Mouse (Mus musculus) cerebellum, postnatal 36 days (tissue): ENCODE measurements around the gene Fermt2.

Experiments
- DNase-seq, 2 experiments: peaks; one replicate each; pipeline ENCODE4 v3.0.0; 2021 to 2022; ENCODE audit warnings: mixed read lengths in 2 of 2

Fermt2 gene

DNA sequence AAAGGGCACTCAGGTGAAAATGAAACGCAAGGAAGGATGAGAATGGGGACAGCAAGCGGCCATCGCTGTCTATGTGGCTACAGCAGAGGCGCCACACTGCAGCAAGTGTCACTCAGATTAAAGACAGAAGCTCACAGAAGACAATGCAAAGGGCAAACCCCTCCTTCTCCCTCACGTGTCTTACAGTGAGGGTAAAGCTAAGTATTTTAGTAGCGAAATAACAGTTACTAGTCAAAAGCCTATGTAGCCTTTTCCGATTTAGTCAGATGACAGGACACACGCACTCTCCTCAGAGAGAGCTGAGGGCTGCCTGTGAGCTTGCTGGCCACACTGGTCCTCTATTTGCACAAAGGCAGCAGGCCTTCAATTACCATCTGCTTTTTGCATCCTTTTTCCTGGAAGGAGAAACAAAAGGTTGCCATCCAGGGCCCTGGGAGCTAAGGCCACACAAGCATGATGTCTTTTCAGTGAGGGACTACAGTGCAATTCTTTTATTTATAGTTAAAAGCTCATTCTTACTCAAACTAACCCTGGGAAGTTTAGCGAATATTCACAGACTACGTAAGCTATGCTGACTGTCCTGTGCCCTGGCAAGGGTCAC lies 66.9 kb downstream of the Fermt2 start:
- no peak for DNase-seq

DNA sequence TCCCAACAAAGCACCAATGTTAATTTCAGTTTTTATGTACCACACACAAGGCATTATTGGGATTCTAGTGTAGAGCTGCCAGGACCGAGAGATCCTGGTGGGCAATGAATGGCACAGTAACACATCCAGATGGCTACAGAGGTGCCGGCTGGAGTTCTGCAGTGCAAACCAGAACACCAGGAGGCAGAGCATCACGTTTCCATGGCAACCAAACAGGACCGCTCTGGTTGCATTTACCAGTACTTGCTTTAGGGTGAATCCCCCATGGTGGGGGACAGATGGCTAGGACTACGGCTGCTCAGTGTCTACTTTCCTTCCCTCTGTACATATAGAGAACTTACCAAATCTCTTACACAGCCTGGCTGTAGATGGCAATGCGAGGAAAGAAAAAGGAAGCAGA lies 67.5 kb downstream of the Fermt2 start:
- no peak for DNase-seq

DNA sequence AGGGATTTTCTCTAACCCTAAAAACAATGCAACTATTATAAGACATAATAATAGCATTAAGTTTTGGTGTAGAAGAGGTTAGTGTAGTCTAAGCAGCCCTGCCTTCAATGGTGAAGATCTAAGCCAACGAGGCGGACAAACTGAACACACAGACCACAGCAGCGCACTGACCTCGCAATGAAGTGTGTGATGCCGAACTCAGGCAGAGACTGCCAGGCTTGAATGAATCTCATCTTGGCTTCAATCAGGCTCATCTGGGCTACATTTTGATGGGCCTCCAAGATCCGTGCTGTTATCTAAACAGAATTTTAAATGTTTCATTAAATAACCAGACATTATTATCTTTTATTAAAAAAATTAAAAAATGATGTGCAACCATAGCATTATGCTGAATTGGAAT lies 68.0 kb downstream of the Fermt2 start:
- DNase-seq: no peak

DNA sequence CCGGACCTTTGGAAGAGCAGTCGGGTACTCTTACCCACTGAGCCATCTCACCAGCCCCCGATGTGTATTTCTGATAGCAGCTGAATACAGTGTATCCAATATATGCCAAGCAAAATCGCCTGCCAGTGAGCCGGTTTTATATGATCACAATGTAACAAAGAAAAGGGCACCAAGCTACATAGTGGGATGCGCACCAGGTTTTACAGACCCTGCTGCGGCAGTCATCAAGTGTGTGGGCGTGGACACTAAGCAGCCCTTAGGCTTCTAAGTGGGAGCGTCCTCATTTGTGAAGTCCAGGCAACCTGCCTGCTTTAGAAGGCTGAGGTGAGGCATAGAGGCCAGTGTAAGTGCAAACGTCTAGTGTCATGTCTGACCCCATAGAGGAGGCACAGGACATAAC lies 69.4 kb downstream of the Fermt2 start:
- DNase-seq: no peak

DNA sequence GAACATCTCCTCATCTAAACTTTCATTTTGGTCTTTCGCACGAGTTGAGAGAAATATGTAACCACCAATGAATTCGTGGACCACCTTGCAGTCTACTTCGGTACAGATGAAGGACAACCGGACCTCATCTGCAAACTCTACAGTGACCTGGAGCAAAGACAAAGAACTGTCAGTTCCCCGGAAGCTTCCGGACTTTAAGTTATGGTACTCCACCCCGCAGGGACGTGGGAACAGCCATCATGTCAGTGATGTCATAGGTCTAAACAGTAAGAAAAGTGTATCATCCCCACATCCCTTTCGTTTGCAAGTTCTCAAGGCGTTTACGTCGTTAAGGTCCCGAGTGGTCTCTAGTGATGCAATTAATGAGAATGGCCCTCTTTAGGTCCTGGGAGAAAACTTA lies 70.0 kb downstream of the Fermt2 start:
- DNase-seq: no peak

DNA sequence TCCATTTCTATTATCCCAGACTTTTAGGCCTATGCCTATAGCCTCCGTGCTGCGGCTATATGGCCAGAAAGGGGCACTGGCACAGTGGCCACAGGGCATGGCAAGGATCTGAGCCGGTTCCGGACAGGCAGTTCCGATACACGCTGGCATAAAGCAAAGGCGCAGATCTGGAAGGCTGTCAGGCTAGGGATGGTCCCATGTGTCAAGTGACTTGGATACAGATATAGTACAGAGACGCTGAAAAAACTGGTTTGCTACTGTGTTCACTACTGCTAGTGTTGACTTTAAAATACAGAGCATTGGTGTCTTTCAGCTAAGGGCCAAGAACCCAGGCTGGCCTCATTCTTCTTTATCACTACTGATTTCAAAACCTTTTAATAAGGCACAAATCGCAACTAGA lies 72.9 kb downstream of the Fermt2 start:
- no peak for DNase-seq

DNA sequence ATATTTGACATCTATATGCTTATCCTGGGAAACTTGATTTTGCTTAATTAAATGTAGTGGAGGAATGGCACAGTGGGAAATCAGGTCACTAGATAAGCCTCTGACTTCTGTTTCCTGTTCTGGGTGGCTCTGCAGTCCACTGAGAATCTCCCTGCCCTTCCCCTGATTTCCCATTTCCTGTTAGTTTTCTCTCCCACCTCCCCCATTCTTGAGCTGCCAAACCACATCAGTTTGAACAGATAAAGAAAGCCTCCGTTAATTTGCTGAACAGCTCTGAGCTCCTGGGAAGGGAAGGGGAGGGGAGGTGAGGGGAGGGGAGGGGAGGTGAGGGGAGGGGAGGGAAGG lies 73.4 kb downstream of the Fermt2 start:
- DNase-seq: no peak

DNA sequence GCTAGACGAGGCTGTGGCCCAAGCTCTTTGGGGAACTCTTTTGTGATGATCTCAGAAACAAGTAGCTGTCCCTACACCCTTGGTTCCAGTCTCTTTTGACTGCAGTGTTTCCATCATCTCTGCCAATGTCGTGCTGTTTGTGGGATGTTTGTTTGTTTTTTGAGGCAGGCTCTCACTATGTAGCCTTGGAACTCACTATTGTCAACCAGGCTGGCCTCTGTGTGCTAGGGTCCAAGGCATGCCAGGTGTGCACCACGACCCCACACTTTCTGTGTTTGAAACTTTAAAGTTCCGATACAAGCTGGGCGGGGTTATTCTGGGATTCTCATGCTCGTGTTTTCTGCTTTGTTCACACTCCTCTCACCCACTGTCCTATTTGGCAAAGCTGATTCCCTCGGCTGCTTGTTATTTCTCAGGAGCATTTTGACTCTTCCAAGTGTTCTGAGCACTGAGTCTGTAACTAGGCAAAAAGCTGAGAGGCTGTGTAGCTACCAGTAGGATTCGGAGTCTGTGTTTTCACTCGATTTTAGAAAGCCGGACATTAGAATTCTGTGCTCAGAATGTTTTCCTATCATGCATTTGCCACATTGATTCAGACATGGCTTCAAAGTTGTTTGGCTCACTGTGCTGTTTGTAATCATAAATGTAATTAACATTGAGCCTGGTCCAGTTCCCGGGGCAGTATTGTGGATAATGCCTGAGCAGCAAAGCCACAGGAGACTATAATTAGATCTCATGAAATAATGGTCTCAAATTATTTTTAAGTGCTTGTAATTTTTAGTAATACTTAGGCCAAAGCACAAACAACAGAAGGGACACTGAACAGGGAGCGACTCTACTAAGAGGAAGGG lies 74.0 kb downstream of the Fermt2 start:
- DNase-seq: no peak

DNA sequence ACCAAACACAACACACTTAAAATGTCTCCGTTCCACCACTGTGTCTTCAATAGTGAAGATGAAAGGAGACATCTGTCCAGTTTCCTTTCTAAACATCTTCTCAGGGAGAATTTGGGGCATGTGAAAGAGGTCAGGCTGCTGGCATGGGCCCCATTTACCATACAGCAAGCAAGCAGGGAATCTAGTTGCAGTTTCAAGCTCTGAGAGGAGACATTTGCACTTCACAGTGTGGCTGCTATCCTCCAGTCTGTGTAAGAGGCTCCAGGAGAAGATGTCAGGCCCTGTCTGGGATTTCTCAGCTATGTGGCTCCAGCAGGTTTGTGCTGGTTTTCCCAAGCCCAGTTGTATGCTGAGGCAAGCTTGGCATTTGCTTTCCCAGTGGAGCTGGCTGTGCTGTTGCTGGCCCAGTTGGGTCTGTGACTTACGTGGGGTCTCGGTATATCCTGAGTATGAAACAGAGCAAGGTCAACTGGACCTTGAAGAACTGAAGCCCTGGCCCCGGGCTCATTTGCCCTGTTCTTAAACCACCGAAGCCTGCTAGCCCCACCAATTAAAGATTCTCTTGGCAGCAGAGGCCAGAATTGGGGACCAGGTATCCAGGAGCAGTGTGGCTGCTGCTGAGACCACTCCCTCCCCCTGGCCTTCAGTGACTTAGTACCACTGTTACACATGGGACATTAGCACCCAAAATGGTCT lies 76.2 kb downstream of the Fermt2 start:
- DNase-seq: no peak

DNA sequence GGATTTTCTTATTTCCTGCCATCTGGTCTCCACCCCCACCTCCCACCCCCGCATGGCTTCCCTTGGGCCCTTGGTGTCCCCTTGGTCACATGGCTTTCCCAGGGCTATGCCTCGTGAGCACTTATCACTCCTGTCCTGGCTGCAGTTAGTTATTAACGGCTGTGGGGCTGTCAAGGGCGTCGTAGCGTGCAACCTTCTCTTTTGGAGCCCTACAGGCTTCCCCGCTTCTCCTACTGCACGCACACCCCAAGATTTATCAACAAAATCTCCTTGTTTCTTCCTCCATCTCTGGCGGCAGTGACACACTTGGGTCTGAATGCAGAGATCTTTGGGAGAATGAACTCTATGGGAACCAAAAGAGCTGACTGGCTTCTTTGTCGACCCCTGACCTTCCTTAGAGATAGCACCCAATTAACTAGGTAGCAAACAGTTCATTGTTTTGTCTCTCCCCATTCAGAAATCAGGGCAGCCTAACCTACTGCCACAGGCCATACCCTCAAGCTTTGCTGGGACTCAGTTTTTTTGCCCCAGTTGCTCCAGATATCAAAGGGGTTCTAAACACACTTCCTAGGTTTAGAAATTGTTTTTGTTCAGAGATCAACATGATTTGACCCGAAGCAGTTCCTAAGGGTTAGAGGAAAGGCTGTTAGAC lies 76.9 kb downstream of the Fermt2 start:
- peak; percentile 20 to 39 for DNase-seq

DNA sequence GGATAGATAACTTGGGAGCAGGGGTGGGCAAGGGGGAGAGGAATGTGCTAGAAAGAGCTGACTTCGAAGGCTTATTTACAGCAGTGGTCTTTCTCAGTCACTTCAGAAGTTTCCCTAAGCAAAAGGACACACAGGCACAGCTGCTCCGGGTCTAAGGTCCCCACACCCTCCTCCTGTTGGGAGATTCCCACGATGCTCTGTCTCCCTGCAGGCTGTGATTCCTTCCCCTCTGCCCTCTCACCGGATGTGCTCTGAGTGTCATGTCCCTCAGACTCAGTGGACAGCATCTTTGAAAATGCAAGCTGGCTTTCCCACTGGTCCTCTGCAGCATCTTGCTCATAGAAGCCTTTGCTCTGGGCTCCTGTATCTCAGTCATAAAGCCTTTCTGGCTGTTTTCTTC lies 77.8 kb downstream of the Fermt2 start:
- no peak for DNase-seq

DNA sequence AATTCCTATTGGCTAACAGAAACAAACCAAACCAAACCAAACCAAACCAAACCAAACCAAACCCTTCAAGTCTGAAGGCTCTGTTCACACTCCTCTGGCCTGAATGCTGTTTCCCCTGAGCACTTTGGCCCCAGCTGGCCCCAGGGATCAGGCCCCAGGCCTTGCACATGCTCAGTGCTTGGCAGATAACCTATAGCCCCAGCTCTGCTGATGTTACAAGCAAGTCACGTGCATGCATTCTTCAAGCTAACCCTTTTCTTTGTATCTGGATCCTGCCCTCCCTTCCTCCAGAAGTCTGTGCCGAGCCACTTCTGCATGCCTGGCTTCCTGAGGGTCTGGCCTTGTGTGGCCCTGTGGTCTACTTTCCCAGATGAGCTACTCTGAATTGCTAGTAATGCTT lies 78.8 kb downstream of the Fermt2 start:
- DNase-seq: no peak

DNA sequence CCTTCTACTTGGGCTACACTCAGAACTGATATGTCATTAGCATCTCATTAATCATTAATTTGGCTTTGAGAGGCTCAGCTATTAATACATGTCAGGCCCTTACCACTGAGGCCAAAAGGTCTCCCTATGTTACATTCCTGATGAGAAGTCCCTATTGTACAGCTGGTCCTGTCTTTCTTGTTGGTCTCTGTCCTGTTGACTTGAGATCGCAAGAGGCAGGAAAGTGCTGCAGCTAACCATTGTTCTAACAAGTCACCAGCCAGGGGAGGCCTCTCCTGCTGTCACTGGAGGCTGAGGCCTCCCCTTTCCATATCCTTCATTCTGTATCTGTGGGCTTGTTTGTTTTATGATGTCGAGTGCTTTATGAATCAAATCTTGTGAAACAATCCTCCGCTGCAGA lies 83.1 kb downstream of the Fermt2 start:
- no peak for DNase-seq

DNA sequence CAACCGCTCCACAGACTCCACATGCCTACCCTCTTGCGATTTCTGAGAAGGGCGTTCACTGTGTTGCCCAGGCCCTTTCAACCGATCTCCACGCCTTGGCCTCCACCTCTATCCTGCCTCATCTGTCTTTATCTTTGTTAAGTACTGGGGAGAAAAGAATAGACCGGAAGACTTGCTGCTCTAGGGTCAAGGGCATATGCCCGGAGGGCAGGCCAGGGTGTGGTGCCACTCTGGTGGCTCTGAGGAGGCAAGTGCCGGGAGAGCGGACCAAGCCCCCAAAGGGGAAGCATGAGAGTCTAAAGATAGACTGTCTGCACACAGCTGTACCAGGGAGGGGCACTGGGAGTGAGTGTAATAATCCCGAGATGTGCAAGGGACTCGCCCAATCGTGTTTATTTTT lies 84.5 kb downstream of the Fermt2 start:
- no peak for DNase-seq

DNA sequence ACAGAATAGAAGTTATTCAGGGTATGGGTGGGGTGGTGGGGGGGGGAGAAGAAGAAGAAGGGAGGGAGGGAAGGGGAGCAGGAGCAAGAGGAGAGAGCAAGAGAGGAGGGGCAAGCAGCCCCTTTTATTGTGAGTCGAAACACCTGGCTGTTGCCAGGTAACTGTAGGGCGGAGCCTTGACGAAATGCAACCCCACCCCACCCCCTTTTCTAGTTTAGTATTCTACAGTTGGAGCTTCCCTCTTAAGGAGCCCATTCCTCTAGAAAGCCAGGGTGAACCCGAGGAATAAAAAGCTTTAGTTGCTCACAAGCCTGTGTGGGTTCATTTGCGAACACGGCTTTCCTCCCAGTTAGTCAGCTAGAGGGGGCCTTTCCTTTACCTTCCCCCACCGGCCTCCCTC lies 85.0 kb downstream of the Fermt2 start:
- DNase-seq: no peak

DNA sequence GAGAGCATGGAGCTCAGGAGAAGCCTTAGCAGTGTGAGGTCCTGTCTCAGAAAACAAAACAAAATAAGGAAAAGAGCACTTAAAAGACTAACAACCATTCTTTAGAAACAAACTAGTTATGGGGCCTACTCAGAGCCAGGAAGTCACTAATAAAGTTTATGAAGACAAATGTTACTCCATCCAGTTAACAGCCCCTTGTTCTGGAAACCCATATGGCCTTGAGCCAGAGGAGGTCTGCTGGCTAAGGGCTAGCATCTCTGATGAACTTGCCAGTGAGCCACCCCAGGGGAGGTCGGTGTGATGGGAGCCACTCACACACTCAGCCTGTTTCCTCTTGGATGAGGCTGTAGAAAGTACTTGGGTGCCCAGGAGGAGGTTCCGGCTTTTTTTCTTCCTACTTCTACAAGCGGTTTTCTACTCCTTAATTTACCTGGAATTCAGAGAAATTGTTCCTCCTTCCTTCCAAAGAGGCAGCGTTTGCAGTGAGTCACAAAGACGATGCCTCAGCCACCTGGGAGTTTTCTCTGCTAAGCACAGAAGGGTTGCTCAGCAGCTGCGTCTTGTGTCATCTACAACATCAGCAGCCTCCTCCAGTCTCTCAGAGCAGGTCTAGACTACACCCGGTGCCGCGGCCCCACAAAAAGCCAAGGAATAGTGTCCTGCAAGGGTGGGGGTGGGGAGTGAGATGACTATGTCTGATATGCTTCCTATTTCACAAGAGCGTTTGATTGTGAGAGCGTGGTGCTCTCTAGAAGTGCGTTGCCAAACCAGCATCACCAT lies 86.9 kb downstream of the Fermt2 start:
- no peak for DNase-seq

DNA sequence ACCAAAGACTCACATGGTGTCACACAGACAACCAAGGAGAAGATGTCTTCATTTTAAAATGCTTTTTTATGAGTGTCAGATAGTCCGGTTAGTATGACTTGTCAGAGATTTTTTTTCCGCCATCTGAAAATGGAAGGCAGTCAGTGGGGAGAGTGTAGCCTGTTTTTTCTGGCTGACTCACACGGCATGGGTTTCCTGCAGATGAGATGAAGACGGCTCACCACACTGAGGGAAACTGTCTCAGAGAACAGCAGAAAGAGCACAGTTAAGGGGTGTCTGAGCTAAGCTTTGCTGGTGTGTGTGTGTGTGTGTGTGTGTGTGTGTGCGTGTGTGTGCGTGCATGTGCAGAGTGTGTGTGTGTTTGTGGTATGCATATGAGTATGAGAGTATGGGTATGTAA lies 88.6 kb downstream of the Fermt2 start:
- no peak for DNase-seq

DNA sequence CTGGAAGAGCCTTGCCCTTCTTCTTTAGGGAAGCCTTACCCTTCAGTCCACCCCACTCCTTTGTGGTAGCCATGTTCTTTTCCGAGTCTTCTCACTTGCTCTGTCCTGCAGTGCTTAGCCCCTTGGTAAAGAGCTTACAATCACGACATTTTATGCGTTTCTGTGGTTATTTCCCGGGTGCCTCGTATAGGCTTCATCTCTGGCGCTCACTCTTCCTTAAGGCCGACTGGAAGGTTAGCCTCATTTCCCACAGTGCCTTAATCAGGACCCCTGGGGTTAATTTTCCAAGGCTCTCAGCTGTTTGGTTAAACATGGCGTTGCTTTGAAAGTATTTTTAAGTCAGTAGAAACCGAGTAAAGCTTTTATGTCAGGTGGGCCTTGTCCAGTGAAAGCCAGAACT lies 90.5 kb downstream of the Fermt2 start:
- DNase-seq: no peak

DNA sequence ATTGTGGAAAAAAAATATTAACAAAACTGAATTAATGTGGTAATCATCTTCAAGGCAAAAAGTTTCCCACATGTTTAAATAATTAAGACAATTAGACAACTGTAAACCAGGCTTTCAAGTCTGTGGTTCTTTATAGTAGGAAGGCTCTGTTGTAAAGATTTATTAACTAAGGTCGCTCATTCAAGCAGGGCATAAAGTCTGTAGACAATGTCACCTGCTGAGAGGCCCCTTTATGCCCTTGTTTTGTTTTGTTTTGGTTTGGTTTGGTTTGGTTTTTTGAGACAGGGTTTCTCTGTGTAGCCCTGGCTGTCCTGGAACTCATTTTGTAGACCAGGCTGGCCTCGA lies 91.0 kb downstream of the Fermt2 start:
- DNase-seq: no peak

DNA sequence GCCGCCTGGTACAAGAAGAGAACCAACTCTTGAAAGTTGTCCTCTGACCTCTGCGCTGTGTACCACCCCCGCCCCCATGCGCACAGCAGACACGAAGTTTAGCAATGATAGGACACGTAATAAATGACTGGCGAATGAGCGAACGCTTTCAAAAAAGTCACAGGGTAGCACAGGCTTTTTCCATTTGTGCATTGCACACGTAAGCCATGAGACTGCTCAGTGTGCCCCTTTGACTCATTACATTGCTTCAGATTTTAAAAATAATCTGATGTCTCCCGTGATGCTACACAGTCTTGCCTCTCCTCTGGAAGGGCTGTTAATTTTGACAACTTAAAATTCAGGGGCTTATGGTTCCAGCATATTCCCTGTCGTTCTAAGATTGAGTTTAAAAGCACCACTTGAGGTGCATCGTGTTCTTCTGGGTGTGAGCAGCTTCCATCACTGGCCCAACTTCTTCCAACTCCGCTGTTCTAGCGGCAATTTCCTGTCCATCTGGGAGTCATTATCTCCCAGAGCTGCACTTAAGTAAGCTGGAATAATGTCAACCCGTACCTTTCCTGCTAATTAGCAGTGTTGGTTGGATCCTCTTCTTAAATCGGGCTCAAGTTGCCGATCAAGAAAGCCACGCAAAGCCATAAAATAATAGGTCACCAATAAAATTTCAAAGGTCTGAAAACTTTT lies 91.5 kb downstream of the Fermt2 start:
- DNase-seq: no peak

DNA sequence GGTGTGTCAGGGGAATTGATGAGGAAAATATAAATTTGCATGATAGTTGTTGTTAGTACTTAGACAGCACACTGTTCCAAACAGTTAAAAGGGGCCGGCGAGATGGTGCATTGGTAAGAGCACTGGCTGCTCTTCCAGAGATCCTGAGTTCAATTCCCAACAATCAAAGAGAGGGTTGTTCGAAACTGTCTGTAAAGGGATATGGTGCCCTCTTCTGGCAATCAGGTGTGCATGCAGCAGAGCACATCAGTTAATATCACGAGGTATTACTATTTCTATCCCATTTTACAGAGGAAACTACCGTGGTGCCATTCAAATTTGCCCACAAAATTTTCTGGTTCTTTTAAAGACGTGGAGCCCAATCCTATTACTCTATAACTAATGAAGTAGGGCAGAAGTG lies 95.7 kb downstream of the Fermt2 start:
- no peak for DNase-seq

DNA sequence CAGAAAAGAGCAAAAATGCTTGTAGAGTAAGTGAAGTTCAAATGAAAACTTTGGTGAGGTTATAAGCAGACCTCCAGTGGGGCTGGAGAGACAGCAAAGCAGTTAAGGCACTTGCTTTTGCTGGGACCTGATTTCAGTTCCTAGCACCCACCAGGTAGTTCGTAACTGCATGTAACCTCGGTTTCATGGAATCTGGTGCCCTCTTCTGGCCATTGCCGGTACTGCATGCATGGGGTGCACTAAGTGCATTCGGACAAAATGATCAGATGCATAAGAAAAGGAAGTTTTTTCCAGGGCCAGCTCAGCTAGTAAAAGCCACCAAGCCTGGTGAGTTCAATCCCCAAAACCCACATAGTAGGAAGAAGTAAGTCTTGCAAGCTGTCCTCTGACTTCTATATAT lies 97.9 kb downstream of the Fermt2 start:
- DNase-seq: no peak
